Mouse (Mus musculus) ES-E14 (cell line): ENCODE data around the gene Elavl1. TPM values are rescaled to one million over a fixed set of nuclear protein-coding genes. Genes with fewer than 3 reads are reported as not detected.

Experiments used
- DNase-seq: peaks from one replicate; pipeline ENCODE4 v3.0.0-alpha.2; 2013; ENCODE audit warnings: low read depth, low spot score
- H3K27ac ChIP-seq: 2 replicates; pipeline ENCODE4 v1.5.1; 2012; ENCODE audit warnings: low read depth, mild to moderate bottlenecking, low read length, moderate library complexity, mixed read lengths; ENCODE audit not compliant: poor library complexity, insufficient read depth, severe bottlenecking
- H3K36me3 ChIP-seq: 2 replicates; pipeline ENCODE4 v1.6.1; 2012; ENCODE audit warnings: mild to moderate bottlenecking, low read length, moderate library complexity, mixed read lengths; ENCODE audit not compliant: control insufficient read depth, poor library complexity, insufficient read depth, severe bottlenecking
- H3K4me1 ChIP-seq, 2 experiments: fragments of 150-350 bp in 1 of 2; sonication (generic) in 1 of 2; 2 replicates each; pipeline ENCODE4 v1.6.1; 2012; ENCODE audit warnings: low read length in 2 of 2, mild to moderate bottlenecking in 1 of 2, mixed read lengths in 1 of 2; ENCODE audit not compliant: control insufficient read depth in 2 of 2, insufficient read depth in 2 of 2, poor library complexity in 1 of 2
- H3K4me3 ChIP-seq, 2 experiments: fragments of 150-350 bp in 1 of 2; sonication (generic) in 1 of 2; 2 replicates each; pipeline ENCODE4 v1.5.1; 2012; ENCODE audit warnings: low read length in 2 of 2, low read depth in 1 of 2, mild to moderate bottlenecking in 1 of 2, mixed read lengths in 1 of 2; ENCODE audit not compliant: insufficient read depth in 1 of 2, poor library complexity in 1 of 2, severe bottlenecking in 1 of 2
- H3K9ac ChIP-seq: 2 replicates; pipeline ENCODE4 v1.6.1; 2012; ENCODE audit warnings: low read depth, mild to moderate bottlenecking, low read length, mixed read lengths; ENCODE audit not compliant: poor library complexity, insufficient read depth, severe bottlenecking
- H3K9me3 ChIP-seq: fragments of 150-350 bp; sonication (generic); 2 replicates; pipeline ENCODE4 v1.6.1; 2012; ENCODE audit warnings: low read depth, mild to moderate bottlenecking, low read length; ENCODE audit not compliant: control insufficient read depth, insufficient read depth
- CHD2 ChIP-seq: IDR thresholded peaks from 2 replicates; pipeline ENCODE4 v1.6.1; 2014; ENCODE audit warnings: mild to moderate bottlenecking, low read depth, low read length, inconsistent platforms
- HCFC1 ChIP-seq: IDR thresholded peaks from 2 replicates; pipeline ENCODE4 v1.6.1; 2012; ENCODE audit warnings: low read length, inconsistent platforms, borderline replicate concordance; ENCODE audit not compliant: insufficient read depth
- MAFK ChIP-seq: IDR thresholded peaks from 2 replicates; pipeline ENCODE4 v1.6.1; 2014; ENCODE audit warnings: mild to moderate bottlenecking, low read depth, low read length, inconsistent platforms; ENCODE audit not compliant: insufficient read depth
- ZC3H11A ChIP-seq: IDR thresholded peaks from 2 replicates; pipeline ENCODE4 v1.6.1; 2012; ENCODE audit warnings: low read depth, mild to moderate bottlenecking, inconsistent platforms, low read length, borderline replicate concordance
- ZNF384 ChIP-seq: IDR thresholded peaks from 2 replicates; pipeline ENCODE4 v1.6.1; 2012; ENCODE audit warnings: low read depth, low read length, inconsistent platforms
- in situ Hi-C, 2 experiments: fragments of 600-800 bp; cut with MboI; formaldehyde crosslinking; loops; one replicate each; pipeline ENCODE4 v1.15.1; 2025; ENCODE audit warnings: low sequenced_read_pairs in 2 of 2, inconsistent platforms in 1 of 2; ENCODE audit not compliant: unreplicated experiment in 2 of 2
- total RNA-seq: library from RNA; depleted of rRNA; stranded (reverse); fragments of 300-350 nt; gene quantifications from 2 replicates; pipeline ENCODE4 v1.2.3, GENCODE M21; 2012

Elavl1 gene
- total RNA-seq, 1 experiment, result 73.6 TPM

DNA sequence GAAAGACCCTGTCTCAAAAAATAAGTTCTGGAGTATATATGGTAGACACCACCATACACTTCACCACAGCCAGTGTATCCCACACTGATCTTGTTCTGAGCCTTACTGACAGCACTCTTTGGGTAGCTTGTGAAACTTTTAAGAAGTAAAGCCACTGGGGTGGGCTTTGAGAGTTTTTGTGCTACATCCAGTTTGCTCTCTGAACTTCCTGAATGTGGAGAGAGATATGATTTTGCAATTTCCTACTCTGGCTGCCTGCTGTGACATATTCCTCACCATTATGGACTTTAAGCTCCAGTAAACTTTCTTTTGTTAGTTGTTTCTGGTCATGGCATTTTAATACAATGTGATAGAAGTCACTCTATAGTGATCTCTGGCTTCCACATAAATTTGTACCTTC is 13.1 kb downstream of the Elavl1 start:
- peaks cover 15% of the 10 kb centered on the region for H3K36me3 ChIP-seq

DNA sequence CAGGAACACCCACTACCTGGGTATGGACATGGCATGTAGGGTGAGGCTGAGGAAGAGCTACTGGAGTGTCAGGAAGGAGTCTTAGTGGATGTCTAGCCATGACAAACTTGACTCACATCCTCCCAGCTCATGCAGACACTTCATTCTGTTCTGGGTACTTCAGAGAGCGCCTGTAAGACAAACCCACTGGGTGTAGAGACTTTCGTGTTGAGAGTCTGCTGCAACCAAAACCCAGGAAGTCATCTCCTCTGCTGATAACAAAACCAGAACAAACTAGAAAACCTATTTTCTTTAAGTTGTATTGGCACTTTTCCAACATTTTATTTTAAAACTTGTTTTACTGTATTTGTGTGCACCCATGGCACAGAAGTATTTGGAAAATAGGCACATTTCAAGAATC is 19.4 kb downstream of the Elavl1 start:
- no peak overlapping the region for H3K9ac ChIP-seq
- no peak for DNase-seq
- no peaks in the 10 kb centered on the region for H3K4me1 ChIP-seq
- H3K4me3 ChIP-seq, result no peak overlapping the region
- in situ Hi-C loops, result no loop called here
- no peaks in the 10 kb centered on the region for H3K9me3 ChIP-seq
- no peak overlapping the region for H3K27ac ChIP-seq
- no peak for TF ChIP-seq ZNF384
- TF ChIP-seq HCFC1, result no peak
- no peak for TF ChIP-seq CHD2
- TF ChIP-seq MAFK, result no peak
- no peak for TF ChIP-seq ZC3H11A
- H3K36me3 ChIP-seq, result peaks cover 35% of the 10 kb centered on the region

More for the DNA sequence above, 13.1 kb downstream of the Elavl1 start:
- TF ChIP-seq ZC3H11A (no peak), ZNF384 (no peak), HCFC1 (no peak), MAFK (no peak), CHD2 (no peak)
- Histone ChIP-seq H3K27ac (no peak overlapping the region), H3K9ac (no peak overlapping the region), H3K9me3 (no peaks in the 10 kb centered on the region), H3K4me1 (no peaks in the 10 kb centered on the region), H3K4me3 (no peak overlapping the region)
- DNase-seq, result no peak
- in situ Hi-C loops, result no loop called here

DNA sequence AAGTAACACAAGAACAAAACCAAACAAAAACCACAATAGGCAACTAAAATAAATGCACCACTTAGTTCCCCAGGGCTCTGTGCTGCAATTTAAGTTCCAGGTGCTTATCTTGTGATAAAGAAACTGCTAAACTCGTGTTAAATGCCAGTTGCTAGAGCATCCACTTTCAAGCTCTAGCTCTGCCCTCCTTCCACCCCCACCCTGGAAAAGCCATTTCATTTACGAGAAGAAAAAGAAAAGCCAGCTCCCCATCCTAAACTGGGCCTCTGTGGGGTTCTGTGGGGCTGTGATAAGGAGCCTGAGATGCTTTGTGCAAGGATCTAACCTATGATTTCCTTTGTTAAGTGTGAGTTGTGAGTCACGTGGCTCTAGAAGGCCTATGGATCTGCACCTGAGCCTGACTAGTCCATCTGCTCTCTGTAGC is 21.1 kb downstream of the Elavl1 start:
- H3K4me3 ChIP-seq, result no peak overlapping the region
- H3K27ac ChIP-seq, result no peak overlapping the region
- DNase-seq, result no peak
- TF ChIP-seq ZC3H11A (no peak), MAFK (no peak), HCFC1 (no peak), CHD2 (no peak), ZNF384 (no peak)
- in situ Hi-C loops, result no loop called here
- no peaks in the 10 kb centered on the region for H3K9me3 ChIP-seq
- H3K4me1 ChIP-seq, result peaks cover 0 to 1% of the 10 kb centered on the region in 2 experiments; a peak in 1 of 4 replicates
- no peak overlapping the region for H3K9ac ChIP-seq
- peaks cover 40% of the 10 kb centered on the region for H3K36me3 ChIP-seq

DNA sequence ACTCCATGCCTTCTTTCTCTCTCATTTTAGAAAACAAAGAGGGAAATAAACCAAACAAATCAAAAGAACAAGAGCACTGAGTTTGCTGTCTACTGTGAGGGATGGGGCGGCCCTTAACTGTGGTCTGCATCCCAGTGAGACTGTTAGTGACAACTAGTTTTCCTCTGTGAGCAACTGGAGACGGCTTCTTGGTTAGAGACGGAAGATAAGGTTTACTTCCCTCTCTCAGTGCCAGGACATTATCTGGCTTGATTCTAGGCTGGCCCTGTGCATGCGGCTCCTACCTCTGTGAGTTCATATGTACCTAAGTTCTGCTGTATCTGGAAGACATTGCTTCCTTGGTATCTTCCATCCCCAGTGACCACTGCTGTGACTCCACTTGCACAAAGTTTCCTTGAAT is 27.4 kb downstream of the Elavl1 start:
- Histone ChIP-seq H3K4me1 (peaks cover 0 to 1% of the 10 kb centered on the region in 2 experiments; a peak in 1 of 4 replicates), H3K4me3 (no peak overlapping the region), H3K36me3 (peaks cover 47% of the 10 kb centered on the region), H3K27ac (no peak overlapping the region), H3K9ac (no peak overlapping the region), H3K9me3 (no peaks in the 10 kb centered on the region)
- TF ChIP-seq ZNF384, result no peak
- TF ChIP-seq HCFC1, result no peak
- no peak for TF ChIP-seq CHD2
- TF ChIP-seq ZC3H11A, result no peak
- no peak for TF ChIP-seq MAFK
- in situ Hi-C loops, result no loop called here
- DNase-seq, result no peak

DNA sequence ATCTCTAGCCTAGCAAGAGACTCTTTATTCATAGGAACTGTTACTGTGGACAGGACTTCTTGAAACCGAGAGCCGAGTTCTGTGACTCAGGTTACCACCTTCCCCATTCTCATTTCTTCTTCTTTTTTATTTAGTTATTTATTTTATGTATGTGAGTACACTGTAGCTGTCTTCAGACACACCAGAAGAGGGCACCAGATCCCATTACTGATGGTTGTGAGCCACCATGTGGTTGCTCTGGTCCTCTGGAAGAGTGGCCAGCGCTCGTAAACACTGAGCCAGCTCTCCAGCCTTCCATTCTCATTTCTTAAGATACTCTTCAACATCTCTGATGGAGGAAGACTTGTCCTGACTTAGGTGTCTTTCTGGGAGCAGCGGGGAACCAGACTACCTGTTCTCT is 32.5 kb downstream of the Elavl1 start:
- Histone ChIP-seq H3K4me3 (no peak overlapping the region), H3K9me3 (no peaks in the 10 kb centered on the region), H3K27ac (no peak overlapping the region), H3K36me3 (peaks cover 26% of the 10 kb centered on the region), H3K4me1 (peaks cover 2% of the 10 kb centered on the region in 2 experiments; a peak in 1 of 4 replicates), H3K9ac (no peak overlapping the region)
- DNase-seq, result no peak
- in situ Hi-C loops, result no loop called here
- TF ChIP-seq MAFK (no peak), HCFC1 (no peak), ZC3H11A (no peak), ZNF384 (no peak), CHD2 (no peak)
